20 mouse cellular contexts compared by ENCODE assay signal in the genomic region with DNA sequence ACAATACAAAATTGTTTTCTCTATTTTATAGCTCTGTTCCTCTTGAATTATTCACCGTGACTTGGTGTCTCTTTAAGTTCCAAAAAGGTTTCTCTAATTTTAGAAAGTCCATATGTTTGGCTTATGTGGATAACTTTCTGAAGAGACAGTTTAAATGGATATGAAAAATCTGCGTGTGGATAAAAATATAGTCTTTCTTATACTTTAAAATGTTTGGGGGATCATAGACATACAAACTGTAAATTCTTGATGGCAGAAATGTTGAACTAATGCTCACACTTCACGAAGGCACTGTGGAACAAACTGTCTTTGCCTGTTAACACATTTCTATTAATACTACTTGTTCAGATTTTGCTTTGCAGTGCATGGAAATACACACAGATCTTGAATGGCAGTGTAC.
DNase-seq lines count a peak whose midpoint lies in the region; ATAC-seq and TF ChIP-seq lines count a peak whose summit lies in the region.
"Had no signal": no experiment of that assay in that cellular context is flagged by ENCODE, and none has a peak within 500 bp of the region (broad histone marks: within the 10 kb centered on the region; RNA-seq: fewer than 3 reads in every experiment).

No protein-coding gene starts in this region.

- no peak for TF ChIP-seq CTCF in left cerebral cortex, adult 2 months (IDR thresholded peaks at IDR 0.05)

- no peak overlapping the region for H3K4me3 ChIP-seq in left cerebral cortex, adult 2 months
- H3K4me3 ChIP-seq: embryonic facial prominence, embryonic 10.5 days; embryonic facial prominence, embryonic 12.5 days; forebrain, embryonic 12.5 days had no signal

- peak; percentile 75 for ATAC-seq in frontal cortex, adult (ENCODE audit: low TSS enrichment)
- ATAC-seq: forebrain, embryonic 14.5 days; forebrain, embryonic 16.5 days had no signal

- intact Hi-C loops in left cerebral cortex, adult 2 months (cut with DNase I): loop anchor here (2.0 to 10.0 kb wide), 3 partner anchors 147 to 580 kb away; no protein-coding TSS in a partner anchor

- no peak for DNase-seq in frontal cortex, postnatal 14 days (ENCODE audit: low spot score in 2 of 2)
- DNase-seq in left cerebral cortex, adult 2 months (ENCODE audit: extremely low spot score in 1 of 2, low spot score in 2 of 2): no peak
- no peak for DNase-seq in left cerebral cortex, adult 18-20 months (ENCODE audit: low spot score in 2 of 2)
- DNase-seq in brain, adult 2 months (ENCODE audit: low read depth, low spot score): peak; percentile 51
- peak; percentile 56 for DNase-seq in telencephalon, adult 2 months (ENCODE audit: low read depth, low spot score)
- DNase-seq in right cerebral cortex, postnatal 4 days: no peak
- DNase-seq: adrenal gland, adult 2 months; adrenal gland, postnatal 10 days; adrenal gland, postnatal 25 days; cerebellum, adult 11-12 months; cerebellum, adult 2 months; cerebellum, adult 9-10 months; cerebellum, postnatal 10 days; cerebellum, postnatal 25 days had no signal

- peak overlapping the region; percentile 63; the same call in 1 of the 2 replicates for H3K27ac ChIP-seq in left cerebral cortex, adult 2 months
- H3K27ac ChIP-seq: embryonic facial prominence, embryonic 10.5 days; embryonic facial prominence, embryonic 12.5 days; forebrain, embryonic 12.5 days had no signal

Comparison
In these comparisons a context has a peak if more than half of its experiments do, and no peak if none do; other contexts are left out.
1. DNase-seq: peak in brain, adult 2 months (single experiment) and telencephalon, adult 2 months (single experiment); none in frontal cortex, postnatal 14 days (0 of 2), left cerebral cortex, adult 2 months (0 of 2), left cerebral cortex, adult 18-20 months (0 of 2) and right cerebral cortex, postnatal 4 days (single experiment).